Mouse (Mus musculus): Measurements from ENCODE around the gene H60b.
"Not testable (repeated sequence)": the region's sequence is repeated elsewhere in the genome, so short reads cannot be mapped to it uniquely, and the experiment has no call there.

DNA sequence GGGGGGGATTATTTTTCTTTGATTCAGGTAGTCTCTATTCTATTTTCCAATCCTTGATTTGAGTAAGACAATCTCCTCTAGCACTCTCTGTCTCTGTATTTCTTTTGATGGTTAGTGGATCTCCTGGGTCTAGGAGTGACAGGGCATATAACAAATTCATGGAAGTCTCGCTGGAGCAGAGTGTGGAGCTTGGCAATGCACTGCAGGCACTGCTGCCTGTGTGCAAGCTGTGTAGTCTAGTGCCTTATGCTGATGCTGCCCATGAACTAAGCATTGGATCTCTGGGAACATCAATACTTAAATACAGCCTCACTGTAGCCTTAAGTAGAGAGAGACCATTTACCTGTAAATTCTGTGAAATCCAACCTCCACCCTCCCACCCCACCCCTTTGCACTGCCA, 48.1 kb downstream of the H60b start:
- TF ChIP-seq CTCF (IDR thresholded peaks at IDR 0.05; ENCODE audit: low read depth, low read length); POLR2AphosphoS5 (IDR thresholded peaks at IDR 0.05; ENCODE audit: insufficient replicate concordance, low read depth, low read length); GATA1 (IDR thresholded peaks at IDR 0.05; ENCODE audit: borderline replicate concordance, low read length); GATA2 (IDR thresholded peaks at IDR 0.05; ENCODE audit: borderline replicate concordance, low read depth, low read length): not testable (repeated sequence)
